Mouse (Mus musculus) gastrocnemius, adult 2 months (tissue): ENCODE results near the gene Gm21974. TPM values are rescaled to one million over a fixed set of nuclear protein-coding genes. Genes with fewer than 3 reads are reported as not detected.
"Not testable (repeated sequence)": the region's sequence is repeated elsewhere in the genome, so short reads cannot be mapped to it uniquely, and the experiment has no call there.

Experiments used
- DNase-seq: peaks from one replicate; pipeline ENCODE4 v3.0.0; 2022
- H3K27ac ChIP-seq: fragments of 200-600 bp; 2 replicates; pipeline ENCODE4 v1.8.1; 2022; ENCODE audit warnings: mild to moderate bottlenecking
- H3K4me3 ChIP-seq: fragments of 200-600 bp; 2 replicates; pipeline ENCODE4 v1.8.1; 2022; ENCODE audit warnings: mild to moderate bottlenecking, moderate library complexity
- CTCF ChIP-seq: fragments of 200-600 bp; IDR thresholded peaks from 2 replicates; pipeline ENCODE4 v1.8.1; 2022; ENCODE audit warnings: antibody characterized with exemption, mild to moderate bottlenecking, moderate library complexity
- intact Hi-C: fragments of 180-260 bp; cut with DNase I; formaldehyde crosslinking; loops from one replicate; pipeline ENCODE4 v1.15.1; 2025
- total RNA-seq, 2 experiments: library from RNA; stranded (reverse); gene quantifications; 2 replicates each; pipeline ENCODE4 v1.2.3; 2021

Gm21974 gene
- total RNA-seq, 2 experiments from 2014 or later, result not detected

- TF ChIP-seq CTCF, result no peak
- Histone ChIP-seq H3K4me3 (no peak overlapping the region), H3K27ac (no peak overlapping the region)
- intact Hi-C loops, result no loop called here
- DNase-seq, result no peak
Observed at GRCm38 (mm10) chr7:127867641-127868040, 27.6 kb downstream of the Gm21974 start.

GRCm38 (mm10) chr7:127866434-127866833, 28.8 kb downstream of the Gm21974 start:
- intact Hi-C loops, result no loop called here
- no peak for DNase-seq
- H3K4me3 ChIP-seq, result no peak overlapping the region
- no peak overlapping the region for H3K27ac ChIP-seq
- no peak for TF ChIP-seq CTCF

- Histone ChIP-seq H3K27ac (no peak overlapping the region), H3K4me3 (no peak overlapping the region)
- intact Hi-C loops, result no loop called here
- TF ChIP-seq CTCF, result no peak
- DNase-seq, result no peak
Observed at GRCm38 (mm10) chr7:127858258-127858657, 37.0 kb downstream of the Gm21974 start.

GRCm38 (mm10) chr7:127850906-127851305, 44.3 kb downstream of the Gm21974 start:
- no peak for DNase-seq
- TF ChIP-seq CTCF, result no peak
- Histone ChIP-seq H3K27ac (peak overlapping the region; percentile 78), H3K4me3 (no peak overlapping the region)
- intact Hi-C loops, result no loop called here

GRCm38 (mm10) chr7:127849973-127850875, 45.0 kb downstream of the Gm21974 start:
- peak overlapping the region; percentile 32 for H3K4me3 ChIP-seq
- peak overlapping the region; percentile 78 for H3K27ac ChIP-seq
- no peak for TF ChIP-seq CTCF
- peak; percentile 39 for DNase-seq
- intact Hi-C loops, result no loop called here

GRCm38 (mm10) chr7:127842001-127842718, 53.1 kb downstream of the Gm21974 start:
- peak; percentile 88 for DNase-seq
- intact Hi-C loops, result loop anchor here (5.0 kb wide), 1 partner anchor 40 kb away; the partner anchor contains the start of gene Hsd3b7
- H3K27ac ChIP-seq, result peak overlapping the region; percentile 96
- TF ChIP-seq CTCF, result no peak
- peak overlapping the region; percentile 71 for H3K4me3 ChIP-seq

- DNase-seq, result peak; percentile 97
- Histone ChIP-seq H3K4me3 (peak overlapping the region; percentile 71), H3K27ac (peak overlapping the region; percentile 96)
- intact Hi-C loops, result loop anchor here (2.0 to 5.0 kb wide), 2 partner anchors 33 to 39 kb away; partner anchors contain the start of gene Hsd3b7
- TF ChIP-seq CTCF, result no peak
Observed at GRCm38 (mm10) chr7:127841340-127842000, 53.8 kb downstream of the Gm21974 start.

- intact Hi-C loops, result loop anchor here (2.0 to 5.0 kb wide), 2 partner anchors 34 to 39 kb away; partner anchors contain the start of gene Hsd3b7
- peak; percentile 65 for DNase-seq
- no peak for TF ChIP-seq CTCF
- Histone ChIP-seq H3K27ac (peak overlapping the region; percentile 96), H3K4me3 (peak overlapping the region; percentile 71)
Observed at GRCm38 (mm10) chr7:127840886-127841285, 54.4 kb downstream of the Gm21974 start.

GRCm38 (mm10) chr7:127840031-127840430, 55.2 kb downstream of the Gm21974 start:
- not testable (repeated sequence) for H3K4me3 ChIP-seq, DNase-seq
- H3K27ac ChIP-seq, result peak overlapping the region; percentile 96; the same call in 1 of the 2 replicates
- intact Hi-C loops, result loop anchor here (2.0 to 5.0 kb wide), 2 partner anchors 35 to 38 kb away; partner anchors contain the start of gene Hsd3b7

- peak; percentile 14; the same call in 1 of the 2 replicates for TF ChIP-seq CTCF
- intact Hi-C loops, H3K4me3 ChIP-seq, H3K27ac ChIP-seq, DNase-seq: not testable (repeated sequence)
Observed at GRCm38 (mm10) chr7:127837878-127838277, 57.4 kb downstream of the Gm21974 start.

- DNase-seq, result no peak
- Histone ChIP-seq H3K4me3 (no peak overlapping the region), H3K27ac (no peak overlapping the region)
- no peak for TF ChIP-seq CTCF
- intact Hi-C loops, result no loop called here
Observed at GRCm38 (mm10) chr7:127837473-127837872, 57.8 kb downstream of the Gm21974 start.

Other genes with a start within 250 kb of the Gm21974 start
- gene Bcl7c, start 186.5 kb downstream of the Gm21974 start, total RNA-seq, result 10 to 100 TPM; 26.7 to 32.9 TPM
- gene Ctf1, start 182.7 kb downstream of the Gm21974 start, total RNA-seq, result 10 to 100 TPM; 16.8 to 18.1 TPM
- not detected for gene Ctf2, start 163.3 kb downstream of the Gm21974 start, total RNA-seq
- 1 to 10 TPM; 1.2 to 2.0 TPM for gene Fbxl19, start 150.9 kb downstream of the Gm21974 start, total RNA-seq
- 10 to 100 TPM; 10.1 to 11.7 TPM for gene Orai3, start 125.6 kb downstream of the Gm21974 start, total RNA-seq
- 10 to 100 TPM; 15.3 to 20.8 TPM for gene Setd1a, start 118.8 kb downstream of the Gm21974 start, total RNA-seq
- gene Gm49388, start 109.8 kb downstream of the Gm21974 start, total RNA-seq, result 1 to 10 TPM; 1.9 to 2.1 TPM
- 1 to 10 TPM; 4.7 to 6.2 TPM for gene Hsd3b7, start 94.8 kb downstream of the Gm21974 start, total RNA-seq
- gene Stx4a, start 71.2 kb downstream of the Gm21974 start, total RNA-seq, result 10 to 100 TPM; 55.4 to 59.0 TPM
- 1 to 10 TPM; 1.0 TPM for gene Stx1b, start 70.9 kb downstream of the Gm21974 start, total RNA-seq
- gene Zfp646, start 19.2 kb downstream of the Gm21974 start, total RNA-seq, result 10 to 100 TPM; 11.8 to 15.4 TPM
- 1 to 10 TPM; 3.3 to 5.0 TPM for gene Zfp668, start 18.6 kb downstream of the Gm21974 start, total RNA-seq
- 1 to 10 TPM; 1.2 to 2.0 TPM for gene Prss53, start 4.5 kb downstream of the Gm21974 start, total RNA-seq
- 10 to 100 TPM in 1 of 2 experiments, 1 to 10 TPM in 1; 9.2 to 12.6 TPM for gene Vkorc1, start 163 bp upstream of the Gm21974 start, total RNA-seq
- gene Bckdk, start 8.6 kb upstream of the Gm21974 start, total RNA-seq, result 100 to 1,000 TPM; 169 to 177 TPM
- gene Kat8, start 17.1 kb upstream of the Gm21974 start, total RNA-seq, result 10 to 100 TPM; 24.3 to 26.6 TPM
- gene Prss8, start 34.6 kb upstream of the Gm21974 start, total RNA-seq, result not detected
- 1 to 10 TPM; 6.0 to 7.1 TPM for gene Prss36, start 51.3 kb upstream of the Gm21974 start, total RNA-seq
- 10 to 100 TPM; 77.8 to 99.5 TPM for gene Fus, start 72.0 kb upstream of the Gm21974 start, total RNA-seq
- gene Pycard, start 98.4 kb upstream of the Gm21974 start, total RNA-seq, result under 1 TPM; 0.38 to 0.89 TPM
- gene Trim72, start 108.5 kb upstream of the Gm21974 start, total RNA-seq, result 100 to 1,000 TPM; 186 to 238 TPM
- 1 to 10 TPM; 1.0 to 1.9 TPM for gene Itgam, start 167.2 kb upstream of the Gm21974 start, total RNA-seq
- gene Gm49368, start 167.2 kb upstream of the Gm21974 start, total RNA-seq, result not detected
- under 1 TPM in 1 of 2 experiments, not detected in 1; 0.26 TPM for gene Itgax, start 234.1 kb upstream of the Gm21974 start, total RNA-seq